Mouse (Mus musculus) Patski (cell line): ENCODE measurements around the gene Rapgef1. TPM values are rescaled to one million over a fixed set of nuclear protein-coding genes. Genes with fewer than 3 reads are reported as not detected.

Experiments
- ATAC-seq: fragments of 100-300 bp; one replicate; pipeline ENCODE4 v1.8.0; 2021
- CTCF ChIA-PET: fragments of 350-600 bp; sonication (Branson Sonifier 250); formaldehyde crosslinking; loops from one replicate; lab custom pipeline; 2022; ENCODE audit warnings: inconsistent platforms; lab: Charles Lee
- POLR2A ChIA-PET: fragments of 350-600 bp; sonication (Branson Sonifier 250); formaldehyde crosslinking; loops from one replicate; lab custom pipeline; 2022; ENCODE audit warnings: antibody characterized with exemption, inconsistent platforms; lab: Charles Lee
- DNase-seq: peaks from one replicate; pipeline ENCODE4 v3.0.0-alpha.2; 2011; ENCODE audit warnings: low read depth, low spot score
- H3K27me3 ChIP-seq: fragments of 371-371 bp; one replicate; pipeline ENCODE4 v1.5.1; 2021
- CTCF ChIP-seq: fragments of 100-300 bp; IDR thresholded peaks from one replicate; pipeline ENCODE4 v1.5.1; 2021
- in situ Hi-C: fragments of 300-500 bp; cut with MboI; formaldehyde crosslinking; loops from 3 replicates; pipeline ENCODE4 v1.11.1; 2018; ENCODE audit warnings: low pct_unique_long_range_greater_than_20kb, mixed read lengths
- polyA plus RNA-seq: library from polyadenylated mRNA; unstranded; gene quantifications from one replicate; pipeline ENCODE4 v1.2.3, GENCODE M21; 2021

The Rapgef1 gene
- polyA plus RNA-seq, 1 experiment from 2014 or later: 45.4 TPM

DNA sequence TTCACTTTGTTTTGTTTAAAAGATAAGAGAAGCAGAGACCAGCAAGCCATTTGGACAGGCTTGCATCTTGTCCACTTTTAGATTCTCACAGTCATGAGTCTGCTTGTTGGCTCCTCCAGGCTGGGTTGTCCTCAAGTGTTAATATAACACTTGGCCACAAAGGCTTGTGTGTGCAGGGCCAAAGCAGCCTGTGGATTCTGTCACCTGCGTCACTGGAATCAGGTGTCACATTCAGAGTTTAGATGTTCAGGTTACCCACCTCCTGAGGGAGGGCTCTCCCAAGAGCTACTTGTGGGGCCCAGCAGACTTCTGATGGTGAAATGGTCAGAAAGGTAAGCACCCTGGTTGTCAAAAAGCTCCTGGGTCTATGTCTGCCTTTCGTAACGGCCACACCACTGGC, 103.6 kb downstream of the Rapgef1 start:
- ATAC-seq (no peak), DNase-seq (no peak)
- H3K27me3 ChIP-seq: no peaks in the 10 kb centered on the region
- ChIA-PET CTCF (no interaction called here), POLR2A (no interaction called here)
- in situ Hi-C loops: no loop called here
- no peak for TF ChIP-seq CTCF

- POLR2A ChIA-PET: interaction anchor here (1.2 kb wide), 1 partner anchor 17 kb away, joined by 7 read pairs; no protein-coding TSS in a partner anchor
- CTCF ChIA-PET: interaction anchor here (1.2 kb wide), 1 partner anchor 26 kb away, joined by 3 read pairs; no protein-coding TSS in a partner anchor
- no peak for TF ChIP-seq CTCF
- H3K27me3 ChIP-seq: no peaks in the 10 kb centered on the region
- DNase-seq: no peak
- ATAC-seq: no peak
- in situ Hi-C loops: no loop called here
Observed at GRCm38 (mm10) chr2:29724664-29725365, 105.3 kb downstream of the Rapgef1 start.

DNA sequence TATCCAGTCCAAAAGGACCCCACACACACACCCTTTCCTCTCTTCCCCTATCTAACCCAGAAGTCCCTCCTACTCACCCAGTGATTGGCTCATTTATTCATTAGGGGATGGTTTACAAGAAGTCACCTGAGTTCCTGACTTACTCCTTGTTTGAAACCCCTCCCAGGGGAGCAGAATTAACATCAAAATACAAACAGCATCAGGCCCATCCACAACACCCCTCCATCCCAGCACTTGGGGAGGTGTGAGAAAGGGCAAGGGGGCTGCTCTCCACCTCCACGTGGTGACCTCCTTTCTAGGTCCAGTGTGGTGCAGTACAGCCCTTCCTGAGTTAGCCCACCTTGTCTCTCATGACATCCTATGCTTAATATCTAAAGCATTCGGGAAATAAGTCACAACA, 110.0 kb downstream of the Rapgef1 start:
- ChIA-PET CTCF (no interaction called here), POLR2A (no interaction called here)
- in situ Hi-C loops: no loop called here
- DNase-seq (no peak), ATAC-seq (no peak)
- H3K27me3 ChIP-seq: no peaks in the 10 kb centered on the region
- no peak for TF ChIP-seq CTCF

- ChIA-PET CTCF (interaction anchor here (0.6 to 3.4 kb wide), 5 partner anchors 10 to 113 kb away, joined by 3 to 16 read pairs (median 5); partner anchors contain the start of gene Rapgef1), POLR2A (no interaction called here)
- H3K27me3 ChIP-seq: no peaks in the 10 kb centered on the region
- TF ChIP-seq CTCF: no peak
- DNase-seq (no peak), ATAC-seq (no peak)
- in situ Hi-C loops: no loop called here
Observed at GRCm38 (mm10) chr2:29731545-29731944, 112.0 kb downstream of the Rapgef1 start.

DNA sequence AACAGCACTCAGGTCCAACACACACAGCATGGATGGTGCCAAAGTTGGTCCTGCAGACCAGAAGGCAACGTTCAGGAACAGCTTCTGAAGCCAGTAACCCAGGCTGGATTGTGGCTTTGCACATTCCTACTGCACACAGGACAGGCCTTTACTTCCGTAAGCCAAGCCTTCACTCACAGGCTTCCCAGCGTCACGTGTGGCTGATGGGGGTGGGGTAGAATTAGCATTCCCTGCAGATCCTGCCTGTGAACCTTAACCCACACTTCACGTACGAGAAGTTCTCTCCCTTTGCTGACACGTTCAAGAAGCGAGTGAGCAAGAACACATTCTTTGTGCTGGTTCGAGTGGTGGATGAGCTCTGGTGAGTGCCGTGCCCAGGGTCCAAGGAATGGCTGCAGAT, 113.0 kb downstream of the Rapgef1 start:
- H3K27me3 ChIP-seq: no peaks in the 10 kb centered on the region
- TF ChIP-seq CTCF: no peak
- no peak for DNase-seq
- ChIA-PET CTCF (interaction anchor here (2.3 to 3.4 kb wide), 2 partner anchors 16 to 114 kb away, joined by 12 to 16 read pairs; partner anchors contain the start of gene Rapgef1), POLR2A (no interaction called here)
- no peak for ATAC-seq
- in situ Hi-C loops: no loop called here

DNA sequence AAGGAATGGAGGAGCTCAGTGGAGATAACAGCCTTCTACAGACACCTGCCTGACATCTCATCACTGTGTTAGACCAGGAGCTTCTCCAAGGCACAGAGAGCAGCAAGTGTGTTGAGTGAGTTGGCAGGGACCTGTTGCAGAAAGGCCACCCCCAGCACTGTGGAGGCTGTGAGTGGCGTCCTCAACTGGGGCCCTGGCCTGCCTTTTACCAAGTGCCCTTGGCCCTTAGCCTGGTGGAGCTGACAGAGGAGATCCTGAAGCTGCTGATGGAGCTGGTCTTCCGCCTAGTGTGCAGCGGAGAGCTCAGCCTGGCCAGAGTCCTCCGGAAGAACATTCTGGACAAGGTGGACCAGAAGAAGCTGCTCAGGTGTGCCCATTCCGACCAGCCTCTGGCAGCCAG, 113.8 kb downstream of the Rapgef1 start:
- no peak for DNase-seq
- in situ Hi-C loops: no loop called here
- ChIA-PET CTCF (interaction anchor here (3.4 kb wide), 1 partner anchor 115 kb away, joined by 16 read pairs; the partner anchor contains the start of gene Rapgef1), POLR2A (interaction anchor here (1.2 kb wide), 1 partner anchor 27 kb away, joined by 3 read pairs; no protein-coding TSS in a partner anchor)
- TF ChIP-seq CTCF: no peak
- ATAC-seq: no peak
- H3K27me3 ChIP-seq: no peaks in the 10 kb centered on the region

DNA sequence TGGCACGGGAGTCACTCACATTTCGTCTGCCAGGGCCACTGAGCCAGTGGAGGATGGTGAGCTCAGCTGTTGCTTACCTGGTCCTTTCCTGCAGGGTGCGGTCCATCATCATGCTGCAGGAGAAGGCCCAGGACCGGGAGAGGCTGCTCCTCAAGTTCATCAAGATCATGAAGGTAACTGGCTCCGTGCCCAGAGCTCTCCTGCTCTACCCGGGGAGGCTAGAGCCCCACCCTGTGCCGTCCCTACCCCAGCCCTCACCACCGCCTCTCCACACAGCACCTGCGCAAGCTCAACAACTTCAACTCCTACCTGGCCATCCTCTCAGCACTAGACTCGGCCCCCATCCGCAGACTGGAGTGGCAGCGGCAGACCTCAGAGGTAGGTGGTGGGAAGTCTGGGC, 116.2 kb downstream of the Rapgef1 start:
- CTCF ChIA-PET: interaction anchor here (1.1 kb wide), 1 partner anchor 20 kb away, joined by 3 read pairs; no protein-coding TSS in a partner anchor
- H3K27me3 ChIP-seq: no peaks in the 10 kb centered on the region
- ATAC-seq (no peak), DNase-seq (no peak)
- in situ Hi-C loops: no loop called here
- TF ChIP-seq CTCF: no peak
- POLR2A ChIA-PET: no interaction called here

DNA sequence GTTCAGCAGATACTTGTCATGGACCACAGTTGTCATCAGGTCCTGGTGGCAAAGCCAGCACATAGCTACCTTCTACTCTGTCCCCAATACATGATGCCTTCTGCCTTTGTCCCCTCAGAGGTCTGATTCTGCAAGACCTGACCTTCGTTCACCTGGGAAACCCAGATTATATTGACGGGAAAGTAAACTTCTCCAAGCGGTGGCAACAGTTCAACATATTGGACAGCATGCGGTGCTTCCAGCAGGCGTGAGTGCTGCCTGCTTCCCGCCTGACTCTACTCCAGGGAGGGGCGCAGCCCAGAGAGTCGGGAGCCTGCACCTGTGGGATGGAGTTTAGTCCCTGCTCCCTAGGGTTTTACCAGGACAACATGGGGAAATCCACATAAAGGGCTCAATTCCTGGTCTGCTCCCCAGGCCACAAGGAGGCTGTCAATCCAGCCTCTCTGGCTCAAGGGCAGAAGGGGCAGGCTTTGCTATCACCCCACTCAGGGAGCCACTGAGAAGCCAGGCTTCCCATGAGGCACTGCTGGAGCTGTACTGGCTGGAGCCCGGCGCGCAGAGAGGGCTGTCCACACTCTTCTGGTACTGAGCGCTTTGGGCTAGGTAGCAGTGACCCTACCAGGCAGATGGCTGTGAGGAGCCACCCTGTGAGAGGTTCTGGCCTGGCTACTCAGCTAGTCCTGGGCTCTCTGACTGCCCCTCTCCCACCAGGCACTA, 117.8 kb downstream of the Rapgef1 start:
- no peaks in the 10 kb centered on the region for H3K27me3 ChIP-seq
- no peak for DNase-seq
- in situ Hi-C loops: no loop called here
- ChIA-PET POLR2A (no interaction called here), CTCF (no interaction called here)
- no peak for TF ChIP-seq CTCF
- ATAC-seq: no peak

DNA sequence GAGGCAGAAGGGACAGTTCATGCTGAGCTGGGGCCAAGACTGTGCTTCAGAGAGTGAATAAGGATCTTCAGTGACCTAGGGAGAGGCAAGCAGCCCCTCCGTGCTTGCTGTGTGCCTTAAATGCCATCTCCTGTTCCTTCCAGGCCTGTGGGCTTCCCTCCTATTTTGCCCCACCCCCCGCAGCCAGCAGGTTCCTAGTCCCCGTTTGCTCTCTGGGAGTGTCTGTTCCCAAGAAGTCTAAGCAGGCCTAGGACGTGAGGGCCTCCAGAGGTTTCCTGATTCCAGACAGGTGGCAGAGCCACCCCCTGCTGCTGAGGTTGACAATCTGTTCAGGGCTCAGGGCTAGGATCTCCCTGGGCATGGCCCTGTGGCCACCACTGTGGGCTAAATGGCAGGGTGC, 119.3 kb downstream of the Rapgef1 start:
- no peaks in the 10 kb centered on the region for H3K27me3 ChIP-seq
- ChIA-PET POLR2A (no interaction called here), CTCF (no interaction called here)
- no peak for ATAC-seq
- in situ Hi-C loops: no loop called here
- TF ChIP-seq CTCF: no peak
- no peak for DNase-seq

DNA sequence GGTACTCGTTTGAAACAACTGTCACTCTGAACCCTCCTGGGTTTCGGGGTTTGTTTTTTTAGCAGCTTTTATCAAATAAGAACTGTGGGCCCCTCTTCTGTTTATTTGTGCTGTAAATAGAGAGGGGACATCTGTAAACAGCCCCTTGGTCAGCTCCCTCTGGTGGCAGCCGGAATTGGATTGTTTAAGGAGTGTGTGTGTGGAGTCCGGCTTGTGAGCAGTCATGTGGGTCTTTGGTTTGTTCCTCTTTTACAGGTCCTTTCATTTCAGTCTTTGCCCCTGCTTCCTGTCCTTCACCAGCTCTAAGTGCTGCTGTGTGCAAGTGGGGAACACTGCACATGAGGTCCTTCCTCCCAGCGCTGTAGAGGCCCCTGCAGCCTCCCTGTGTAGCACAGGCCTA, 119.8 kb downstream of the Rapgef1 start:
- no peak for TF ChIP-seq CTCF
- no peaks in the 10 kb centered on the region for H3K27me3 ChIP-seq
- in situ Hi-C loops: no loop called here
- no peak for DNase-seq
- CTCF ChIA-PET: no interaction called here
- ATAC-seq: no peak
- POLR2A ChIA-PET: no interaction called here

GRCm38 (mm10) chr2:29741207-29741606, 121.7 kb downstream of the Rapgef1 start:
- CTCF ChIA-PET: no interaction called here
- in situ Hi-C loops: no loop called here
- TF ChIP-seq CTCF: no peak
- ATAC-seq: no peak
- no peak for DNase-seq
- no peaks in the 10 kb centered on the region for H3K27me3 ChIP-seq
- POLR2A ChIA-PET: no interaction called here
